In the genomic region with DNA sequence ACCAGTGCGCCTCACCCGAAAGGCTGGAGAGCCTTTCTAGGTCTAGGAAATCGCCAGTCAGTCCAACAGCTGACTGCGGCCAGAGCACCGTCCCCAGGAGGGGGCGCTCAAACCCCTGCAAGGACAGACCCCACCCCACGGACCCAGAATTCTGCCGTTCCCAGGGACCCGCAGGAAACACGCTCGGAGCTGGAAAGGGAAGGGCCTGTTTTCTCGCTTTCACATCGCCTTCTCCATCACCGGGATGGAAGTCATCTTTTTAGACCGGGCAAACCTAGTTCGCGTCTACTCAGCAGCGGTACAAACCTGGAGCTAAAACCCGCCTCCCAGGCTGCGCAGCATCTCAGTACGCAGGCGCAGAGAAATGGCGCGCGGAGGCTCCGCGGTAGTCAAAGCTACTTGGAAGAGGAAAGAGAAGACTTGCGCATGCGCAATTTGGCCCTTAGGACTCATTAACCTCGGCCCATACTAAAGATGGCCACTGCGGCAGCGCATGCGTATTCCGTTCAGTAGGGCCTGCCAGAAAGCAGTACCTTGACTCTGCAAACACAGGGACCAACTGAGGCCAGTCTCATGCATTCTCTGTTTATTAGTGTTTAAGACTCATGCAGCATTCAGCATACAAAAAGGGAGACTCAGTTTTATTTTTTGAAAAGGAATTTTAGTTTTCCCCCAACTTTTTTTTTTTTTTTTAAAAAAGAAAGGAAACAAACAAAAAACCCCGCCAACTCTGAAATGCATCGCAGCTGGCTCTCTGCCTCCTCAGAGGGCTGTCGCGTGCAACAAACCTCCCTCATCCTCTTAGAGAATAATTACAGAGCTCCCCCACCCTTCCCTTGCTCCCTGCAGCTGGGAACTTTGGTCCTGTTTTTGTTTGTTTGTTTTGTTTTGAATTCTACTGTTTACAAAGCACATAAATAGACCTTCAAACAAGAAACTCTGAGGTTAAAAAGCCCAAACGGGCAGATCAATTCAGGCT, we compare ENCODE assay signal across 8 mouse cellular contexts. TPM values are rescaled to one million over a fixed set of nuclear protein-coding genes. Genes with fewer than 3 reads are reported as not detected.
DNase-seq lines count a peak whose midpoint lies in the region; ATAC-seq lines count a peak whose summit lies in the region.

A gene (minus strand): TSS at position 382 of the 979 bp plus-strand sequence.

- H3K27ac ChIP-seq in hindbrain, embryonic 12.5 days: peak within 1 kb of the TSS; percentile 85

- ATAC-seq in hindbrain, embryonic 12.5 days (ENCODE audit: low FRiP score): peak; percentile 85

- H3K9me3 ChIP-seq in hindbrain, embryonic 12.5 days (replicated peaks): no peaks in the 10 kb centered on the region

- no peaks in the 10 kb centered on the region for H3K27me3 ChIP-seq in hindbrain, embryonic 12.5 days

- peak within 1 kb of the TSS; percentile 82 for H3K9ac ChIP-seq in hindbrain, embryonic 12.5 days

- peak; percentile 99 for DNase-seq in NIH3T3 (ENCODE audit: low read depth)
- DNase-seq in cerebellum, postnatal 10 days: peak; percentile 98
- peak; percentile 94 to 96 for DNase-seq in frontal cortex, postnatal 10 days (ENCODE audit: low spot score in 2 of 2)
- peak; percentile 97 to 98 for DNase-seq in layer of hippocampus, postnatal 14 days (ENCODE audit: low spot score in 2 of 2)
- DNase-seq in lung, postnatal 14 days: peak; percentile 98
- peak; percentile 99 for DNase-seq in retina, adult 2 months (ENCODE audit: low read depth, low spot score)
- peak; percentile 95 to 97 for DNase-seq in thymus, postnatal 36 days

- WGBS in hindbrain, embryonic 12.5 days: 4% methylated on average over 39 of the region's 39 CpGs

- H3K36me3 ChIP-seq in hindbrain, embryonic 12.5 days: peaks cover 37% of the 10 kb centered on the region

- H3K4me1 ChIP-seq in hindbrain, embryonic 12.5 days: peaks cover 68% of the 10 kb centered on the region

- H3K4me2 ChIP-seq in hindbrain, embryonic 12.5 days (replicated peaks): peak within 1 kb of the TSS; percentile 87

- peak within 1 kb of the TSS; percentile 62 for H3K4me3 ChIP-seq in hindbrain, embryonic 12.5 days

RNA-seq across cellular contexts. Expression of the gene that starts here (rescaled TPM):
- polyA plus RNA-seq in hindbrain, embryonic 12.5 days (2016; fragmentation: Nextera tagmentation; extraction: Ambion mirVana): 46.6 and 51.6 TPM in 2 replicates
- total RNA-seq in layer of hippocampus, postnatal 14 days (2021): 10 to 100 TPM; 21.2 to 27.3 TPM

Comparison
In these comparisons a context has a peak if more than half of its experiments do, and no peak if none do; other contexts are left out.
1. Peak in every context shown above with its lines: DNase-seq, ATAC-seq, H3K4me3 ChIP-seq and H3K27ac ChIP-seq.